Mouse (Mus musculus) neural tube, embryonic 14.5 days (tissue): ENCODE measurements around the gene Tacr1. TPM values are rescaled to one million over a fixed set of nuclear protein-coding genes. Genes with fewer than 3 reads are reported as not detected.

ENCODE experiments used
- ATAC-seq: fragments of 200-750 bp; cut with Nextera tagmentation; 2 replicates; pipeline ENCODE4 v1.8.0; 2017; ENCODE audit warnings: low read depth, mild to moderate bottlenecking, moderate TSS enrichment, moderate library complexity
- H3K27ac ChIP-seq: fragments of 300-500 bp; sonication (generic); 2 replicates; pipeline ENCODE4 v1.5.1; 2014; ENCODE audit warnings: low read depth, mild to moderate bottlenecking, control low read depth, low read length, moderate library complexity, mixed read lengths
- H3K27me3 ChIP-seq: fragments of 300-500 bp; sonication (generic); 2 replicates; pipeline ENCODE4 v1.6.1; 2014; ENCODE audit warnings: low read length; ENCODE audit not compliant: control insufficient read depth, insufficient read depth
- H3K36me3 ChIP-seq: fragments of 300-500 bp; sonication (generic); 2 replicates; pipeline ENCODE4 v1.6.1; 2014; ENCODE audit warnings: low read length, mixed read lengths; ENCODE audit not compliant: control insufficient read depth, insufficient read depth
- H3K4me1 ChIP-seq: fragments of 300-500 bp; sonication (generic); 2 replicates; pipeline ENCODE4 v1.6.1; 2014; ENCODE audit warnings: low read length; ENCODE audit not compliant: control insufficient read depth, insufficient read depth
- H3K4me2 ChIP-seq: fragments of 300-500 bp; sonication (generic); 2 replicates; pipeline ENCODE4 v1.6.1; 2014; ENCODE audit warnings: mild to moderate bottlenecking, low read depth, low read length, control low read depth
- H3K4me3 ChIP-seq: fragments of 300-500 bp; sonication (generic); 2 replicates; pipeline ENCODE4 v1.5.1; 2014; ENCODE audit warnings: low read depth, low read length, control low read depth, mixed read lengths
- H3K9ac ChIP-seq: fragments of 300-500 bp; sonication (generic); replicated peaks from 2 replicates; pipeline ENCODE4 v1.6.1; 2014; ENCODE audit warnings: low read depth, mild to moderate bottlenecking, control low read depth, low read length, mixed read lengths
- H3K9me3 ChIP-seq: fragments of 300-500 bp; sonication (generic); 2 replicates; pipeline ENCODE4 v1.6.1; 2016; ENCODE audit warnings: low read length; ENCODE audit not compliant: control insufficient read depth
- WGBS: fragments of 180-500 bp; shearing (Covaris S2); extraction: QIAGEN DNeasy Blood & Tissue Kit; methylation state at CpG from one replicate; pipeline ENCODE4 v1.1.7; 2014; 5-methylcytosine and 5-hydroxymethylcytosine counted together
- polyA plus RNA-seq: library from polyadenylated mRNA; unstranded; fragments of >200 nt; fragmentation: Nextera tagmentation; extraction: Ambion mirVana; gene quantifications from 2 replicates; pipeline ENCODE4 v1.2.1, GENCODE M21; 2014

The Tacr1 gene
- 6.8 and 7.2 TPM in 2 replicates for polyA plus RNA-seq

- H3K36me3 ChIP-seq: no peaks in the 10 kb centered on the region
- H3K4me2 ChIP-seq: peak within 1 kb of the TSS; percentile 84
- peak; percentile 94 for ATAC-seq
- H3K4me1 ChIP-seq: peaks cover 7% of the 10 kb centered on the region; the same call in 1 of the 2 replicates
- peak within 1 kb of the TSS; percentile 35 for H3K4me3 ChIP-seq
- no peaks in the 10 kb centered on the region for H3K9me3 ChIP-seq
- H3K9ac ChIP-seq: peak within 1 kb of the TSS; percentile 53
- H3K27ac ChIP-seq: peak within 1 kb of the TSS; percentile 40
- H3K27me3 ChIP-seq: peaks cover 6% of the 10 kb centered on the region
- under 1% methylated on average over 25 of the region's 28 CpGs for WGBS
Measured at GRCm38 (mm10) chr6:82401595-82402451, at the start of gene Tacr1. Gene Tacr1, plus strand, starts transcription at chr6:82402334.

- no peak overlapping the region for H3K9ac ChIP-seq
- WGBS: 89% methylated on average over 3 of the region's 3 CpGs
- ATAC-seq: no peak
- no peaks in the 10 kb centered on the region for H3K36me3 ChIP-seq
- no peak overlapping the region for H3K4me3 ChIP-seq
- H3K4me1 ChIP-seq: no peaks in the 10 kb centered on the region
- no peak overlapping the region for H3K4me2 ChIP-seq
- no peak overlapping the region for H3K27ac ChIP-seq
- no peaks in the 10 kb centered on the region for H3K9me3 ChIP-seq
- H3K27me3 ChIP-seq: no peaks in the 10 kb centered on the region
Measured at GRCm38 (mm10) chr6:82376144-82376543, 26.0 kb upstream of the Tacr1 start.

- Histone ChIP-seq H3K4me2 (no peak overlapping the region), H3K9me3 (no peaks in the 10 kb centered on the region), H3K27ac (no peak overlapping the region), H3K36me3 (no peaks in the 10 kb centered on the region), H3K4me3 (no peak overlapping the region), H3K9ac (no peak overlapping the region), H3K4me1 (no peaks in the 10 kb centered on the region), H3K27me3 (no peaks in the 10 kb centered on the region)
- ATAC-seq: no peak
- 90% methylated on average over 5 of the region's 5 CpGs for WGBS
Measured at GRCm38 (mm10) chr6:82383556-82383955, 18.6 kb upstream of the Tacr1 start.

GRCm38 (mm10) chr6:82402501-82403495 lies 664 bp downstream of the Tacr1 start:
- ATAC-seq: peak; percentile 75
- Histone ChIP-seq H3K9me3 (no peaks in the 10 kb centered on the region), H3K4me1 (peaks cover 7% of the 10 kb centered on the region; the same call in 1 of the 2 replicates), H3K27ac (peak overlapping the region; percentile 40), H3K27me3 (peaks cover 6% of the 10 kb centered on the region), H3K4me2 (peak overlapping the region; percentile 84), H3K4me3 (peak overlapping the region; percentile 35), H3K9ac (peak overlapping the region; percentile 53), H3K36me3 (no peaks in the 10 kb centered on the region)
- 2% methylated on average over 34 of the region's 34 CpGs for WGBS

- H3K4me2 ChIP-seq: no peak overlapping the region
- H3K4me3 ChIP-seq: no peak overlapping the region
- H3K9me3 ChIP-seq: no peaks in the 10 kb centered on the region
- 58% methylated on average over 6 of the region's 6 CpGs for WGBS
- no peaks in the 10 kb centered on the region for H3K4me1 ChIP-seq
- no peak for ATAC-seq
- no peak overlapping the region for H3K27ac ChIP-seq
- H3K36me3 ChIP-seq: no peaks in the 10 kb centered on the region
- no peaks in the 10 kb centered on the region for H3K27me3 ChIP-seq
- H3K9ac ChIP-seq: no peak overlapping the region
Measured at GRCm38 (mm10) chr6:82418367-82418766, 16.2 kb downstream of the Tacr1 start.

- Histone ChIP-seq H3K9me3 (no peaks in the 10 kb centered on the region), H3K4me1 (no peaks in the 10 kb centered on the region), H3K27me3 (no peaks in the 10 kb centered on the region), H3K9ac (no peak overlapping the region), H3K4me2 (no peak overlapping the region), H3K27ac (no peak overlapping the region), H3K36me3 (no peaks in the 10 kb centered on the region), H3K4me3 (no peak overlapping the region)
- WGBS: 44% methylated on average over 4 of the region's 4 CpGs
- ATAC-seq: peak; percentile 24; the same call in 1 of the 2 replicates
Measured at GRCm38 (mm10) chr6:82420222-82420621, 18.1 kb downstream of the Tacr1 start.

- H3K4me1 ChIP-seq: no peaks in the 10 kb centered on the region
- H3K27me3 ChIP-seq: no peaks in the 10 kb centered on the region
- no peaks in the 10 kb centered on the region for H3K9me3 ChIP-seq
- no peak overlapping the region for H3K9ac ChIP-seq
- no peak overlapping the region for H3K27ac ChIP-seq
- ATAC-seq: no peak
- no peaks in the 10 kb centered on the region for H3K36me3 ChIP-seq
- H3K4me3 ChIP-seq: no peak overlapping the region
- whole genome bisulfite sequencing: 55% methylated on average over 6 of the region's 6 CpGs
- no peak overlapping the region for H3K4me2 ChIP-seq
Measured at GRCm38 (mm10) chr6:82428890-82429289, 26.8 kb downstream of the Tacr1 start.

- ATAC-seq: no peak
- no peaks in the 10 kb centered on the region for H3K36me3 ChIP-seq
- H3K9me3 ChIP-seq: no peaks in the 10 kb centered on the region
- H3K4me1 ChIP-seq: no peaks in the 10 kb centered on the region
- no peak overlapping the region for H3K4me3 ChIP-seq
- no peaks in the 10 kb centered on the region for H3K27me3 ChIP-seq
- H3K27ac ChIP-seq: no peak overlapping the region
- H3K9ac ChIP-seq: no peak overlapping the region
- WGBS: 64% methylated on average over 6 of the region's 6 CpGs
- no peak overlapping the region for H3K4me2 ChIP-seq
Measured at GRCm38 (mm10) chr6:82429766-82430165, 27.6 kb downstream of the Tacr1 start.
